Mouse (Mus musculus): ENCODE results near the gene Agpat1. TPM values are rescaled to one million over a fixed set of nuclear protein-coding genes. Genes with fewer than 3 reads are reported as not detected.

The Agpat1 gene
- polyA plus RNA-seq, 1 experiment from 2014 or later = 52.5 TPM

DNA sequence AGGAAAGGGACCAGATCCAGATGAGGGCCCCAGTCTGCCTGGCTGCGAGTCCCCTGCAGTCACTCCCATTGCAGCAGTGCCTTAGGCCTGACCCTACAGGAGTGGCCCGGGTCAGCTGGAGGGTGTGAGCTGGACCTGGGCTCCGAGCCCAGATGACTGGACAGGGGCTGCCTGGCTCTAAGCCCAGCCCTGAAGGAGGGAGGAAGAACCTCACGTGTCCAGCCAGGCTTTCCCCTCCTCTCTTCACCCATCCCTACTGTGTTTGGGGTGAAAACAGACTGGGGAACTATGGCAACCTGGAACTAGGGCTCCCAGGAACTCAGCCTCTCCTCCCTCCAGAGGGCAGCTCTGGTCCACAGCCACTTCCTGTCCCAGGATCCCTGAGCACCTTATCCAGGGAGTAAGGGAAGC, 51.5 kb downstream of the Agpat1 start:
- H3K4me2 ChIP-seq = no peak overlapping the region

DNA sequence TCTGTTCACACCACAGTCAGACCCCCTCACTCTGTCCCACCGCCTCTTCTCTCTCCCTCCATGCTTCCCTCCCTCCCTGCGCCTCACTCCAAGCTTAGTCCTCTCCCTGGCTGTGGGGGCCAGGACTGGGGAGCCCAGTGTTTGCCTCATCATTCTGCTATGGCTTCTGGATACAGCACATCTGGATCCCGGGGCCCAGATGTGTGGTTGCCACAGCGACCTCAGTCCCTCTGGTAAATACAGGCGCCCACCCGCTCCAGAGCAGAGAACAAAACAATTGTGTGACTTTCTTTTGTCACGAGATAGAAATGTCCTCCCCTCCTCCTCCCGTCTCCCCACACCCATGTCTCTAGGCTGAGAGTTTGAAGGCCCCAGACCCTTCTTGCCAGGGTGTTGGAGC, 52.6 kb downstream of the Agpat1 start:
- no peak overlapping the region for H3K27ac ChIP-seq (ENCODE audit: poor library complexity, severe bottlenecking)
- ATAC-seq (ENCODE audit: insufficient number of reproducible peaks, low FRiP score) = no peak
- H3K9ac ChIP-seq = no peak overlapping the region
- peaks cover 27% of the 10 kb centered on the region for H3K27me3 ChIP-seq (replicated peaks)
- peaks cover 27% of the 10 kb centered on the region for H3K36me3 ChIP-seq
- H3K4me3 ChIP-seq = no peak overlapping the region
- WGBS = 60% methylated on average over 8 of the region's 8 CpGs
- peaks cover 46% of the 10 kb centered on the region for H3K4me1 ChIP-seq (replicated peaks)
- H3K4me2 ChIP-seq = no peak overlapping the region
- H3K9me3 ChIP-seq (replicated peaks) = no peaks in the 10 kb centered on the region

More for the DNA sequence above, 51.5 kb downstream of the Agpat1 start:
- H3K4me3 ChIP-seq = no peak overlapping the region
- 0 out of 2 replicates have a peak overlapping the region, but pooled peaks have one; percentile 28 for H3K9ac ChIP-seq
- peak; percentile 80 for ATAC-seq (ENCODE audit: insufficient number of reproducible peaks, low FRiP score)
- H3K36me3 ChIP-seq = peaks cover 38% of the 10 kb centered on the region
- peak overlapping the region; percentile 52 for H3K27ac ChIP-seq (ENCODE audit: poor library complexity, severe bottlenecking)
- H3K9me3 ChIP-seq (replicated peaks) = no peaks in the 10 kb centered on the region
- peaks cover 21% of the 10 kb centered on the region for H3K27me3 ChIP-seq (replicated peaks)
- WGBS = 38% methylated on average over 4 of the region's 4 CpGs
- H3K4me1 ChIP-seq (replicated peaks) = peaks cover 35% of the 10 kb centered on the region

- Histone ChIP-seq H3K4me2 (no peak overlapping the region), H3K9ac (no peak overlapping the region), H3K4me3 (no peak overlapping the region), H3K9me3 (replicated peaks) (no peaks in the 10 kb centered on the region), H3K36me3 (peaks cover 21% of the 10 kb centered on the region), H3K27me3 (replicated peaks) (peaks cover 28% of the 10 kb centered on the region), H3K4me1 (replicated peaks) (peaks cover 47% of the 10 kb centered on the region), H3K27ac (ENCODE audit: poor library complexity, severe bottlenecking) (no peak overlapping the region)
- WGBS = 36% methylated on average over 2 of the region's 2 CpGs
- no peak for ATAC-seq (ENCODE audit: insufficient number of reproducible peaks, low FRiP score)
Observed at GRCm38 (mm10) chr17:34657271-34657670, 53.2 kb downstream of the Agpat1 start.

DNA sequence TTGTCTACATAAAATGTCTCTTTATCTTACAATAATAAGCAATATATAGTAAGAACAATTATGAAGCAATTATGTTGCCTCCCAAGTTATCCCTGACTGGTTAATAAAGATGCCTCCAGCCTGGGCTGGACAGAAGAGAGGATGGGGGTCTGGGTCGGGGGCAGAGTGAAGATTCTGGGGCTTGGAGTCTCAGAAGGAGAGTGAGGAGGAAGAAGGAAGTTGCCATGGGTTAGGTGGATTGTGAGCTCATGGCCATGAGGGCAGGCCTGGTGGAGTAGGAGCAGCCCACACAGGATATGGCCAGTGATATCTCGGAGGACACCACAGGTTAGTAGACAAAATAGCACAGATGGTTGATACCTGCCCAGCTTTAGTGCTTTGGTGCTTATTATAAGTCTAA, 54.1 kb downstream of the Agpat1 start:
- Histone ChIP-seq H3K9me3 (replicated peaks) (no peaks in the 10 kb centered on the region), H3K4me2 (no peak overlapping the region), H3K9ac (no peak overlapping the region), H3K36me3 (peaks cover 12% of the 10 kb centered on the region), H3K27ac (ENCODE audit: poor library complexity, severe bottlenecking) (no peak overlapping the region), H3K27me3 (replicated peaks) (peaks cover 31% of the 10 kb centered on the region), H3K4me1 (replicated peaks) (peaks cover 47% of the 10 kb centered on the region), H3K4me3 (no peak overlapping the region)
- no peak for ATAC-seq (ENCODE audit: insufficient number of reproducible peaks, low FRiP score)
- WGBS = 65% methylated on average over 2 of the region's 2 CpGs

- Histone ChIP-seq H3K4me3 (no peak overlapping the region), H3K4me2 (no peak overlapping the region), H3K9me3 (replicated peaks) (no peaks in the 10 kb centered on the region), H3K4me1 (replicated peaks) (peaks cover 47% of the 10 kb centered on the region), H3K27ac (ENCODE audit: poor library complexity, severe bottlenecking) (no peak overlapping the region), H3K9ac (no peak overlapping the region), H3K27me3 (replicated peaks) (peaks cover 31% of the 10 kb centered on the region), H3K36me3 (peaks cover 7% of the 10 kb centered on the region)
- 67% methylated on average over 3 of the region's 3 CpGs for WGBS
- ATAC-seq (ENCODE audit: insufficient number of reproducible peaks, low FRiP score) = no peak
Observed at GRCm38 (mm10) chr17:34658591-34658990, 54.5 kb downstream of the Agpat1 start.

DNA sequence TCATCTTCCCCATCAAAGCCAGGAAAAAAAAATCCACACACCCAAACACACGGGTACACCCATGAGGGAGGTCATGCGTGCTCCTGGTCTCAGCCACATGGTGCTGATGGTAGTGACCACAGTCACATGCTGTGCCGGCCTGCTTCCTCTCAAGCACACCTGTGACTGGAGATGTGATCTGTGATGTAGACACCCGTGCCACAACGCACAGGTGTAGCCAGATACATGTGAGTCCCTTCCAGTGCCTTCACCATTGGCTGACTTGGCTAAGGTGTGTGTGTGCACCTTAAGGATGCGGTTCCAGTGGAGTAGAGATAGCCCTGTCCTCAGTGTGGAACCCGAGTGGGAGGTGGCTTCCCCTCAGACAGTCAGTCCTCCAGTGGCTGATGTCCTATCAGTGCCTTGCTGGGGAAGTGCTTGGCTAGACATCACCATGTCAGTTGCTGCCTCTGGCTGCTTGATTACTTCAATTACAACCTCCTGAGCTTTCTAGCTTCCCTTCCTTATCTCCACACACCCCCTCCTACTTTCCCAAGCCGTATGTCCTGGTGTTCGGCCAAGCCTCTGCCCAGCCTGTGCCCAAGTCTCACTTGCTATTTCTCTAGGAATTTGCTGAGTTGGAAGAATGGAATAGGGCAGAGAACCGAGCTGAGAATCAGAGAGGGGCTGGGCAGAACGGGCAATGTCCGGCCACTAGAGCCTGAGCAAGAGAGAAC, 55.3 kb downstream of the Agpat1 start:
- H3K27me3 ChIP-seq (replicated peaks) = peaks cover 31% of the 10 kb centered on the region
- no peaks in the 10 kb centered on the region for H3K9me3 ChIP-seq (replicated peaks)
- WGBS = 40% methylated on average over 12 of the region's 12 CpGs
- no peak overlapping the region for H3K4me3 ChIP-seq
- no peak overlapping the region for H3K27ac ChIP-seq (ENCODE audit: poor library complexity, severe bottlenecking)
- H3K36me3 ChIP-seq = peaks cover 3% of the 10 kb centered on the region
- ATAC-seq (ENCODE audit: insufficient number of reproducible peaks, low FRiP score) = no peak
- no peak overlapping the region for H3K4me2 ChIP-seq
- H3K4me1 ChIP-seq (replicated peaks) = peaks cover 46% of the 10 kb centered on the region
- no peak overlapping the region for H3K9ac ChIP-seq

GRCm38 (mm10) chr17:34659897-34660214, 55.8 kb downstream of the Agpat1 start:
- Histone ChIP-seq H3K27ac (ENCODE audit: poor library complexity, severe bottlenecking) (no peak overlapping the region), H3K27me3 (replicated peaks) (peaks cover 33% of the 10 kb centered on the region), H3K9ac (no peak overlapping the region), H3K4me3 (no peak overlapping the region), H3K4me1 (replicated peaks) (peaks cover 41% of the 10 kb centered on the region), H3K4me2 (no peak overlapping the region), H3K9me3 (replicated peaks) (no peaks in the 10 kb centered on the region), H3K36me3 (no peaks in the 10 kb centered on the region)
- ATAC-seq (ENCODE audit: insufficient number of reproducible peaks, low FRiP score) = no peak
- 57% methylated on average over 3 of the region's 3 CpGs for WGBS

- 27% methylated on average over 11 of the region's 11 CpGs for WGBS
- ATAC-seq (ENCODE audit: insufficient number of reproducible peaks, low FRiP score) = no peak
Observed at GRCm38 (mm10) chr17:34660259-34660820, 56.3 kb downstream of the Agpat1 start.

DNA sequence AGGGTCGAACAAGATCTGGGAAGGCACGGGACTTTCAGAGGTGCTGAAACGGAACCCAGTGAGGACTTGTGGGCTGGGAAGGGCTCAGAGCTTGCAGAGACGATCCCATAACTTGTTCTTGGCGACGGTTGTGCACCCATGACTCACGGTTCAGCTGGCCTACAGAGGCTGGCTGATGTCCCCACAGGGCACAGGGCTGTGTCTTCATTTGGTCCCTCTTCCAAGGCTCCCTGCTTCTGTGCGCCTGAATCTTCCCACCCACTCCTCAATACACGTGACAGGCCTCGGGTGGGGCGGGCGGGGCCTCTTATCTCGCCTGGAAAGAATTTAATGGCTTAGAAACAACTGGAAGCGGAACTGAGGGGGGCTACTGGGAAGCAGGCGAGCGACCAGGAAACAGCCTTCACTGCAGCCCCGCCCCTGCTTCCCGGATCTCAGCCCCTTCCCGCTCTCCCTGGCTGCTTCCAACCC, 57.1 kb downstream of the Agpat1 start:
- ATAC-seq (ENCODE audit: insufficient number of reproducible peaks, low FRiP score) = peak; percentile 53; the same call in 1 of the 2 replicates
- Histone ChIP-seq H3K4me1 (replicated peaks) (peaks cover 28% of the 10 kb centered on the region), H3K9me3 (replicated peaks) (no peaks in the 10 kb centered on the region), H3K4me2 (peak overlapping the region; percentile 60), H3K27ac (ENCODE audit: poor library complexity, severe bottlenecking) (no peak overlapping the region), H3K9ac (peak overlapping the region; percentile 1; the same call in 1 of the 2 replicates), H3K27me3 (replicated peaks) (peaks cover 45% of the 10 kb centered on the region), H3K36me3 (no peaks in the 10 kb centered on the region), H3K4me3 (peak overlapping the region; percentile 17)
- WGBS = 5% methylated on average over 19 of the region's 19 CpGs

More at GRCm38 (mm10) chr17:34660259-34660820, 56.3 kb downstream of the Agpat1 start:
- Histone ChIP-seq H3K9me3 (replicated peaks) (no peaks in the 10 kb centered on the region), H3K27me3 (replicated peaks) (peaks cover 37% of the 10 kb centered on the region), H3K4me1 (replicated peaks) (peaks cover 36% of the 10 kb centered on the region), H3K36me3 (no peaks in the 10 kb centered on the region), H3K4me2 (peak overlapping the region; percentile 60), H3K9ac (no peak overlapping the region), H3K27ac (ENCODE audit: poor library complexity, severe bottlenecking) (no peak overlapping the region), H3K4me3 (no peak overlapping the region)

DNA sequence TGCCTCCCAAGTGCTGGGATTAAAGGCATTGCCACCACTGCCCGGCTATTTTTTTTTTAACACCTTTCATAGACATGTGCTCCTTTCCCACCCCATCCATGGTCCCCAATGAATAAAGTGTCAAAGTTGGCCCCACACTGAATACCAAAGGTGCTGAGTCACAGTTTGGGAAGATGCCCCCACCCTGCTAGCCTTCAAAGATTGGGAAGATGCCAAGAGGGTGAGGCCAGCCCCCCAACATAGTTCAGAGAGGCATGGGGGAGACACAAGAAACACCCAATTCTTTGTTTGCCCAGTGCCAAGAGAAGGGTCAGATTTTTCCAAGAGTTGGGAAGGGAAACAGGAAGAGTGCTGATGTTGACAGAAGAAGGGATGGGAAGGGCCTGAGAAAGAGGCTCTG, 58.4 kb downstream of the Agpat1 start:
- no peaks in the 10 kb centered on the region for H3K9me3 ChIP-seq (replicated peaks)
- peaks cover 26% of the 10 kb centered on the region for H3K4me1 ChIP-seq (replicated peaks)
- H3K4me2 ChIP-seq = no peak overlapping the region
- no peak overlapping the region for H3K27ac ChIP-seq (ENCODE audit: poor library complexity, severe bottlenecking)
- H3K36me3 ChIP-seq = no peaks in the 10 kb centered on the region
- no peak for ATAC-seq (ENCODE audit: insufficient number of reproducible peaks, low FRiP score)
- no peak overlapping the region for H3K4me3 ChIP-seq
- H3K9ac ChIP-seq = no peak overlapping the region
- peaks cover 45% of the 10 kb centered on the region for H3K27me3 ChIP-seq (replicated peaks)
- WGBS = 71% methylated on average over 1 of the region's 1 CpGs

GRCm38 (mm10) chr17:34662978-34663377, 58.9 kb downstream of the Agpat1 start:
- no peak overlapping the region for H3K4me2 ChIP-seq
- H3K9me3 ChIP-seq (replicated peaks) = no peaks in the 10 kb centered on the region; the same call in 1 of the 2 replicates
- no peak overlapping the region for H3K4me3 ChIP-seq
- H3K27ac ChIP-seq (ENCODE audit: poor library complexity, severe bottlenecking) = no peak overlapping the region
- H3K4me1 ChIP-seq (replicated peaks) = peaks cover 26% of the 10 kb centered on the region
- no peaks in the 10 kb centered on the region for H3K36me3 ChIP-seq
- no peak for ATAC-seq (ENCODE audit: insufficient number of reproducible peaks, low FRiP score)
- 78% methylated on average over 8 of the region's 8 CpGs for WGBS
- H3K27me3 ChIP-seq (replicated peaks) = peaks cover 45% of the 10 kb centered on the region
- no peak overlapping the region for H3K9ac ChIP-seq

All from heart, embryonic 12.5 days (tissue).